Mouse (Mus musculus) liver, embryonic 14.5 days (tissue): Measurements from ENCODE around the gene Slc9c1. TPM values are rescaled to one million over a fixed set of nuclear protein-coding genes. Genes with fewer than 3 reads are reported as not detected.

ENCODE experiments used
- ATAC-seq: fragments of 200-750 bp; cut with Nextera tagmentation; 2 replicates; pipeline ENCODE4 v1.8.0; 2017; ENCODE audit warnings: moderate number of reproducible peaks, mild to moderate bottlenecking, moderate library complexity; ENCODE audit not compliant: insufficient read depth
- DNase-seq, 3 experiments: peaks; one replicate each; pipeline ENCODE4 v3.0.0-alpha.2; 2012 to 2013; ENCODE audit warnings: low read depth in 3 of 3, low spot score in 3 of 3
- H3K27ac ChIP-seq: fragments of 300-500 bp; sonication (generic); 2 replicates; pipeline ENCODE4 v1.5.1; 2014; ENCODE audit warnings: moderate library complexity, mild to moderate bottlenecking, control low read depth, inconsistent platforms
- H3K27me3 ChIP-seq: fragments of 300-500 bp; sonication (generic); 2 replicates; pipeline ENCODE4 v1.6.1; 2014; ENCODE audit warnings: mild to moderate bottlenecking, low read length, moderate library complexity; ENCODE audit not compliant: control insufficient read depth, insufficient read depth
- H3K36me3 ChIP-seq: fragments of 300-500 bp; sonication (generic); replicated peaks from 2 replicates; pipeline ENCODE4 v1.6.1; 2014; ENCODE audit warnings: low read depth; ENCODE audit not compliant: control insufficient read depth, insufficient read depth
- H3K4me1 ChIP-seq, 2 experiments: fragments of 200-500 bp in 1 of 2; fragments of 300-500 bp in 1 of 2; sonication (generic) in 1 of 2; replicated peaks; 2 replicates each; pipeline ENCODE4 v1.6.1; 2012 to 2014; ENCODE audit warnings: antibody characterized with exemption in 1 of 2, inconsistent platforms in 1 of 2, low read length in 1 of 2; ENCODE audit not compliant: control insufficient read depth in 2 of 2, insufficient read depth in 2 of 2
- H3K4me2 ChIP-seq: fragments of 300-500 bp; sonication (generic); 2 replicates; pipeline ENCODE4 v1.6.1; 2014; ENCODE audit warnings: low read depth, mild to moderate bottlenecking, control low read depth, moderate library complexity
- H3K4me3 ChIP-seq, 2 experiments: fragments of 200-500 bp in 1 of 2; fragments of 300-500 bp in 1 of 2; sonication (generic) in 1 of 2; 2 replicates each; pipeline ENCODE4 v1.5.1; 2012 to 2014; ENCODE audit warnings: low read depth in 2 of 2, low read length in 2 of 2, mild to moderate bottlenecking in 2 of 2, control low read depth in 1 of 2, inconsistent platforms in 1 of 2, moderate library complexity in 1 of 2; ENCODE audit not compliant: insufficient read depth in 1 of 2
- H3K9ac ChIP-seq: fragments of 300-500 bp; sonication (generic); replicated peaks from 2 replicates; pipeline ENCODE4 v1.6.1; 2014; ENCODE audit warnings: mild to moderate bottlenecking, control low read depth, moderate library complexity
- H3K9me3 ChIP-seq: fragments of 300-500 bp; sonication (generic); 2 replicates; pipeline ENCODE4 v1.6.1; 2016; ENCODE audit warnings: low read length, mixed read lengths; ENCODE audit not compliant: control insufficient read depth
- CTCF ChIP-seq: IDR thresholded peaks from 2 replicates; pipeline ENCODE4 v1.5.1; 2016; ENCODE audit warnings: antibody characterized with exemption, low read depth, control low read depth
- EP300 ChIP-seq: IDR thresholded peaks from 2 replicates; pipeline ENCODE4 v1.6.1; 2016; ENCODE audit warnings: antibody characterized with exemption, low read depth
- WGBS: fragments of 180-500 bp; shearing (Covaris S2); extraction: QIAGEN DNeasy Blood & Tissue Kit; methylation state at CpG from one replicate; pipeline ENCODE4 v1.1.7; 2014; ENCODE audit not compliant: insufficient replicate concordance; 5-methylcytosine and 5-hydroxymethylcytosine counted together
- polyA plus RNA-seq, 2 experiments: library from polyadenylated mRNA; depleted of rRNA in 1 of 2; stranded (reverse) in 1 of 2; unstranded in 1 of 2; fragments of >200 nt; fragmentation: Nextera tagmentation in 1 of 2; extraction: Ambion mirVana in 1 of 2; gene quantifications; 2 replicates each; pipeline versions ENCODE4 v1.2.1 to v1.2.3; 2012 to 2014

Gene Slc9c1
- polyA plus RNA-seq, 2 experiments = not detected

DNA sequence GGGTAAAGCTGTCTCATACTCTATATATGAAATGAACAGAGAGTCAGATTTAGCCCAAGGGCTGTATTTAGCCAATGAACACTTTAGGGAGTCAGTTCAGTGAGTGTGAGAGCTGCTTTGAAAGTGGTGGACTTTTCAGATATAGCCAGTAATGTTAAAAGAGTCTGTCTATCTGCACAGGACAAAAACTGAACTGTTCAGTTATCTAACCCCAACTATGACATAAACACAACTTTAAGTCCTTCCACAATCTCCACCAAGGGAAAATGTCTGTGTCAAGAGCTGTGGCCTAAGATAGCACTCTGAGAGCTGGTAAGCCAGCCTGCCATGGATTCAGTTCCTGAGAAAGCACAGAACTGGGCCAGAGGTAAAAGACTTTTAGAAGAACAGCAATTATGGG is 7.0 kb downstream of the Slc9c1 start:
- Histone ChIP-seq H3K9me3 (no peaks in the 10 kb centered on the region), H3K4me2 (no peak overlapping the region), H3K4me1 (no peaks in the 10 kb centered on the region), H3K27me3 (no peaks in the 10 kb centered on the region), H3K4me3 (no peak overlapping the region), H3K27ac (no peak overlapping the region), H3K9ac (no peak overlapping the region), H3K36me3 (no peaks in the 10 kb centered on the region)
- DNase-seq = no peak
- peak; percentile 31 for ATAC-seq
- TF ChIP-seq EP300 (no peak), CTCF (no peak)

DNA sequence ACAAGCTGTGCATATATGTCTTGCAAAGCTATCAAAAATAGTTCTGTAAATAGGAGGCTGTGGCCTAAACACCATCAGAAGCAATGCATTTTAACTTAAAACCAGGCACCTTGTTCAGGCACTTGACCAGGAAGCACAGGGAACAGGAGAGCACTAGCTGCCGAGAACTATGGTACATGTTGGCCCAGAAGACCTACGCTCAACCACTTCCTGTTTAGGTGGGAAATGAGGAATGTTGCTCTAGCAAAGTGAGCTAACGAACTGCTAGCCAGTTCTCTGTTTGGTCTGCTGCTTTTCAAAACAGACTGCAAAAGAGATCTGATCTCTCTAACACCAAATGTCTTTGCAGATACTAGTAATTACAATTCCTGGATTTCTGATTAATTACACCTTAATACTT is 9.2 kb downstream of the Slc9c1 start:
- H3K27me3 ChIP-seq = no peaks in the 10 kb centered on the region
- DNase-seq = no peak
- no peak overlapping the region for H3K4me3 ChIP-seq
- no peak overlapping the region for H3K27ac ChIP-seq
- no peak overlapping the region for H3K9ac ChIP-seq
- H3K4me2 ChIP-seq = no peak overlapping the region
- TF ChIP-seq CTCF = no peak
- no peak for TF ChIP-seq EP300
- no peaks in the 10 kb centered on the region for H3K36me3 ChIP-seq
- no peaks in the 10 kb centered on the region for H3K4me1 ChIP-seq
- H3K9me3 ChIP-seq = no peaks in the 10 kb centered on the region
- ATAC-seq = no peak
- WGBS = 20% methylated on average over 3 of the region's 3 CpGs

DNA sequence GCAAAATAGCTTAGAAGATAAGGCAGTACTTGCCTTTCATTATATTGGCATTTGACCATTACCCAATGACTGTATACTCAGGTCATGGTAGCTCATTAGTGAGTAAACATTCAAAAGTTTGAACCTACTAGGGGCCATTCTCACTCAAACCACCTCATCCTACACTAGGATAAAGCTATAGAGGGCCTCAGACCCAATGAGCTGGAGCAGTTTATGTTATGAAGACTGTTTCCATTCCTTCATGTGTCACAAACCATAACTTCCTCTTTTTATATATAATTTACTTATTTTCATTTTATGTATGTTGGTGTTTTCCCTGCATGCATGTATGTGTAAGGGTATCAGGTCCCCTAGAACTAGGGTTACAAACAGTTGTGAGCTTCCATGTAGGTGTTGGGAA is 12.9 kb downstream of the Slc9c1 start:
- Histone ChIP-seq H3K4me1 (no peaks in the 10 kb centered on the region), H3K9me3 (no peaks in the 10 kb centered on the region), H3K27me3 (no peaks in the 10 kb centered on the region), H3K27ac (no peak overlapping the region), H3K9ac (no peak overlapping the region), H3K4me3 (no peak overlapping the region), H3K4me2 (no peak overlapping the region), H3K36me3 (no peaks in the 10 kb centered on the region)
- DNase-seq (no peak), ATAC-seq (no peak)
- TF ChIP-seq EP300 = no peak
- no peak for TF ChIP-seq CTCF

DNA sequence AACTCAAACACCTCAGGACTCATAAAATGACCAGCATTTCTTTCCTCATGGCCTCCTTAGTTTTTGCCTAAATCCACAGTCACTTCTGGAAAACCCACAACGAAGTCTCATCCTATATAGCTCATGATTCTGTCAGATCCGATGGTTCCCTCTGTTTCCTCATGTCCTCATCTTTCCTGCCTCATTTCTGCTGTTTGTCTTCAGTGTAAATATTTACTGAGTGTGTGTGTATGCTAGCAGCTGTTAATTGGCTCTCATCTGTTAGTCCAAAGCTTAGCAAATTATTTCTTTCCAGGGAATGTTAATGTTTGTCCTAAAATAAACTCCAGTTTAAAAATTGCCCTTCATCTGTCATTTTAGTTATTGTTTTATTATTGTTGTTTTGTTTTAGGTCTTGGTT is 16.5 kb downstream of the Slc9c1 start:
- 41% methylated on average over 2 of the region's 2 CpGs for WGBS

DNA sequence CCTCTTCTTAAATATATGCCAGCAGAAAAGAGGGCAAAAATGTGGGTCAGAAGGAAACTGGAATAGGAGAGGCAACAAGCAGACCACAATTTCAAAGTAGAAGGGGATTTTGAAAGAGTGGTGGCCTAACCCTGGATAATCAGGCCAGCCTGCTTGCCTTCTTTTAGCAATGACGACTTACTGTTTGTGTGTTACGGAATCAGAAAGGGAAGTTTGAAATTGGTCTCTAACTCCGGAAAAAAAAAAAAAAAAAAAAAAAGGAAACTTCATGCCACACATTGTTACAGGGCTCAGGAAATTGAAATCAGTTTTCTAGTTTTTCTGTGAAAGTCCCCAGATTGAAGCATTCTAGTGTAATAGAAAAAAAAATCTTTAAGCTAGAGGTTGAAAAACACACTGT is 26.6 kb downstream of the Slc9c1 start:
- H3K4me3 ChIP-seq = no peak overlapping the region
- no peak for DNase-seq
- no peak for ATAC-seq
- no peak for TF ChIP-seq CTCF
- TF ChIP-seq EP300 = no peak
- H3K9ac ChIP-seq = no peak overlapping the region
- no peaks in the 10 kb centered on the region for H3K36me3 ChIP-seq
- no peaks in the 10 kb centered on the region for H3K4me1 ChIP-seq
- H3K4me2 ChIP-seq = no peak overlapping the region
- no peaks in the 10 kb centered on the region for H3K9me3 ChIP-seq
- no peaks in the 10 kb centered on the region for H3K27me3 ChIP-seq
- 23% methylated on average over 3 of the region's 3 CpGs for WGBS
- no peak overlapping the region for H3K27ac ChIP-seq

More for the DNA sequence above, 16.5 kb downstream of the Slc9c1 start:
- DNase-seq (no peak), ATAC-seq (no peak)
- H3K9me3 ChIP-seq = no peaks in the 10 kb centered on the region
- H3K27ac ChIP-seq = no peak overlapping the region
- H3K9ac ChIP-seq = no peak overlapping the region
- no peaks in the 10 kb centered on the region for H3K36me3 ChIP-seq
- no peak overlapping the region for H3K4me2 ChIP-seq
- H3K27me3 ChIP-seq = no peaks in the 10 kb centered on the region
- no peaks in the 10 kb centered on the region for H3K4me1 ChIP-seq
- TF ChIP-seq EP300 (no peak), CTCF (no peak)
- H3K4me3 ChIP-seq = no peak overlapping the region

DNA sequence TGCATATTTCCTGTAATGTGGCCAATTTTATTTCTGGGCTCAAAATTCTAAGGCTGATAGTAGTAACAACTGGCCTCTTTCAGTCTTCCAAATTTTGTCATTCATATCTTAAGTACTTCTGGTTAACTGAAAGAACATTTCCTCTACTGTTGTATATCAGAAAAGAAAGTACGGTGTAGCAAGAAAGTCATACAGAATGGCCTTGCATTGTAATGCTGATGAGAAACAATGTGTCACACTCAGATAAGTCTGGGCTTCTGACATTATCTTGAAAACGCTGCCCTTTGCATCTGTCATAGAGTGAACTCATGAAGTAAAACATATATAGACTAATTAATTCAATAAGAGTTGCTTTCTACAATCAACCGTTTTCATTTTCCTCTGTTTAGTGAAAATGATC is 37.2 kb downstream of the Slc9c1 start:
- peak; percentile 68; the same call in 1 of the 2 replicates for TF ChIP-seq EP300
- no peak for TF ChIP-seq CTCF
- DNase-seq (peak; percentile 51 to 56 (median 55)), ATAC-seq (peak; percentile 95)
- 14% methylated on average over 3 of the region's 3 CpGs for WGBS
- Histone ChIP-seq H3K9ac (no peak overlapping the region), H3K27ac (peak overlapping the region; percentile 40), H3K4me2 (peak overlapping the region; percentile 22; the same call in 1 of the 2 replicates), H3K27me3 (no peaks in the 10 kb centered on the region), H3K9me3 (no peaks in the 10 kb centered on the region), H3K4me3 (no peak overlapping the region), H3K36me3 (no peaks in the 10 kb centered on the region), H3K4me1 (peaks cover 0 to 6% of the 10 kb centered on the region in 2 experiments; a peak in 2 of 4 replicates)
